Mouse (Mus musculus): ENCODE data around the gene Opcml. TPM values are rescaled to one million over a fixed set of nuclear protein-coding genes. Genes with fewer than 3 reads are reported as not detected.

Opcml gene
- polyA plus RNA-seq, 1 experiment = not detected

DNA sequence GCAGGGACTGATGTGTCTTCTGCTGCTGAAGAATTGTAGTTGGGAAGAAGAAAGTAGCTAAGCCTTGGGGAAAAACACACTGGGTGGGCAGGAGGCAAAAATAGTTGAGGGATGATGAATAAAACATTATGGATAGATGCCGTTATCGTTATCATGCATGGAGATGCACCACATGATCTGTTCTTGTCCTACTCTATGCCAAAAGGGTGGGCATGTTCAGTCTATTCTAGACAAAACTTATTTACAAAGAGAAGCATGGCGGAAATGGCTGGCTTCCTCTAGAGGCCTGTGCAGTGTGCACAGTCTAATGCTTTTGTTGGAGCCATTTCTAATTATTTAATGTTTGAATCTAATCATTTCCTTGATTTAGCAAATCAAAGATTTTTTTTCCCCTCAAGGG lies 293.2 kb downstream of the Opcml start:
- TF ChIP-seq USF1 (IDR thresholded peaks at IDR 0.05; ENCODE audit: low read depth) (no peak), TCF3 (IDR thresholded peaks at IDR 0.05; ENCODE audit: insufficient read length, low read depth) (no peak), MAX (IDR thresholded peaks at IDR 0.05; ENCODE audit: low read depth) (no peak), REST (IDR thresholded peaks at IDR 0.05; ENCODE audit: insufficient read depth, insufficient read length) (no peak), SRF (IDR thresholded peaks at IDR 0.05; ENCODE audit: control insufficient read depth, insufficient read length, low read depth) (no peak), MYOD1 (IDR thresholded peaks at IDR 0.05; ENCODE audit: control insufficient read depth in 1 of 3, insufficient read length in 2 of 3, low read depth in 2 of 3) (no peak), E2F4 (IDR thresholded peaks at IDR 0.05; ENCODE audit: insufficient read depth) (no peak), POLR2A (IDR thresholded peaks at IDR 0.05; ENCODE audit: insufficient read length, low read depth) (no peak), MYOG (IDR thresholded peaks at IDR 0.05; ENCODE audit: control insufficient read depth in 1 of 3, insufficient read depth in 1 of 3, insufficient read length in 2 of 3, low read depth in 2 of 3) (no peak), CEBPB (IDR thresholded peaks at IDR 0.05; ENCODE audit: insufficient read depth, poor library complexity, severe bottlenecking) (no peak), POLR2AphosphoS2 (IDR thresholded peaks at IDR 0.05; ENCODE audit: insufficient read length, low read depth) (no peak), TCF12 (IDR thresholded peaks at IDR 0.05; ENCODE audit: insufficient read depth, poor library complexity, severe bottlenecking) (no peak)
- no peaks in the 10 kb centered on the region for H3K79me2 ChIP-seq (ENCODE audit: control insufficient read depth, insufficient read depth)
- no peaks in the 10 kb centered on the region for H3K36me3 ChIP-seq (ENCODE audit: control insufficient read depth, insufficient read depth)
- no peak overlapping the region for H3ac ChIP-seq (ENCODE audit: control insufficient read depth, insufficient read length)
- no peak overlapping the region for H3K4me2 ChIP-seq (ENCODE audit: low read depth)
- H3K4me3 ChIP-seq = no peak overlapping the region
- no peaks in the 10 kb centered on the region for H3K27me3 ChIP-seq (ENCODE audit: control insufficient read depth, insufficient read depth, insufficient read length)

DNA sequence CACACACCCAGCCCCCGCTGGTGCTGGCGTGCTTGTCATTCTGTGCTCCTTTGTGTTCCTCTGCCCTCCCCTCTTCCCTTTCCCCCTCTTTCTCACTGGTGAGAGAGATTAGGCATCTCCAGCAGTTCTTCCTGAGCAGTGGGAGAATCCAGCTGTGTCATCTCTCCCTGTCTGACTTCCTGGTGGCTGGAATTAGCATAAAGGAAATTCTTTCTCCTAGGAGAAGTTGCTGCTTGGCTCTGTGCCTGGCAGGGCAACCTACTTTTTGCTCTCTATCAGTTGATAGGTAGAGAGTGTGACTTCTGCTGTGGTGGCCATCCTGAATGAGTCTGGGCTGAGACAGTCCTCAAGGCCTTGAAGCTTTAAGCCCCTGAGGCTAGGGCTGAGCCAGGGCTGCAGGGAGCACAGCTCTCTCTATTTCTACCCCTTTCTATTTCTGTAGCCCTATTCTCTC lies 293.7 kb downstream of the Opcml start:
- no peaks in the 10 kb centered on the region for H3K79me2 ChIP-seq (ENCODE audit: control insufficient read depth, insufficient read depth)
- H3K27me3 ChIP-seq (ENCODE audit: control insufficient read depth, insufficient read depth, insufficient read length) = no peaks in the 10 kb centered on the region
- H3K4me2 ChIP-seq (ENCODE audit: low read depth) = no peak overlapping the region
- TF ChIP-seq MYOG (IDR thresholded peaks at IDR 0.05; ENCODE audit: control insufficient read depth in 1 of 3, insufficient read depth in 1 of 3, insufficient read length in 2 of 3, low read depth in 2 of 3) (no peak), REST (IDR thresholded peaks at IDR 0.05; ENCODE audit: insufficient read depth, insufficient read length) (no peak), TCF12 (IDR thresholded peaks at IDR 0.05; ENCODE audit: insufficient read depth, poor library complexity, severe bottlenecking) (no peak), POLR2AphosphoS2 (IDR thresholded peaks at IDR 0.05; ENCODE audit: insufficient read length, low read depth) (no peak), MAX (IDR thresholded peaks at IDR 0.05; ENCODE audit: low read depth) (no peak), CEBPB (IDR thresholded peaks at IDR 0.05; ENCODE audit: insufficient read depth, poor library complexity, severe bottlenecking) (no peak)
- no peaks in the 10 kb centered on the region for H3K36me3 ChIP-seq (ENCODE audit: control insufficient read depth, insufficient read depth)
- no peak overlapping the region for H3ac ChIP-seq (ENCODE audit: control insufficient read depth, insufficient read length)
- H3K4me3 ChIP-seq = no peak overlapping the region

DNA sequence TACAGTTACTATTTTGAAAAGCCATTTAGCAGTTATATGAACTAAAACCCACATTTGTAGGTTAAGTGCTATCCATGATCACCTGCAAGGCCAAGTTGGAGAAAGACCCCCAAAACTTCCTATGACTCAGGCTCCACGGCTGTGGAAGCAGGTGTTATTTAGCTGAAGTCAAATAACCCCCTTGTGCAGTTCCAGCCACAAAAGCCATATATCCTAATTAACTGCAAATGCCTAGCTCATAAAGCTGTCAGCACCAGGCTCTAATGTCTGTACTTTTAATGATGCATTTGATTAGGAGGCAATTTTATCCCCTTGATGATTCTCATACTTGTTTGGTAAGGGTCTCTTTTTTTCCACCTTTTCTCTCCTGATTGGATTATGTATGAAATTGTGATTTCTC lies 300.8 kb downstream of the Opcml start:
- no peak for TF ChIP-seq E2F4 (IDR thresholded peaks at IDR 0.05; ENCODE audit: insufficient read depth)
- TF ChIP-seq MYOD1 (IDR thresholded peaks at IDR 0.05; ENCODE audit: control insufficient read depth in 1 of 3, insufficient read length in 2 of 3, low read depth in 2 of 3) = no peak
- TF ChIP-seq SRF (IDR thresholded peaks at IDR 0.05; ENCODE audit: control insufficient read depth, insufficient read length, low read depth) = no peak
- Histone ChIP-seq H3K4me2 (ENCODE audit: low read depth) (no peak overlapping the region), H3K36me3 (ENCODE audit: control insufficient read depth, insufficient read depth) (no peaks in the 10 kb centered on the region), H3K27me3 (ENCODE audit: control insufficient read depth, insufficient read depth, insufficient read length) (no peaks in the 10 kb centered on the region), H3K79me2 (ENCODE audit: control insufficient read depth, insufficient read depth) (no peaks in the 10 kb centered on the region), H3K4me3 (no peak overlapping the region), H3ac (ENCODE audit: control insufficient read depth, insufficient read length) (no peak overlapping the region)

DNA sequence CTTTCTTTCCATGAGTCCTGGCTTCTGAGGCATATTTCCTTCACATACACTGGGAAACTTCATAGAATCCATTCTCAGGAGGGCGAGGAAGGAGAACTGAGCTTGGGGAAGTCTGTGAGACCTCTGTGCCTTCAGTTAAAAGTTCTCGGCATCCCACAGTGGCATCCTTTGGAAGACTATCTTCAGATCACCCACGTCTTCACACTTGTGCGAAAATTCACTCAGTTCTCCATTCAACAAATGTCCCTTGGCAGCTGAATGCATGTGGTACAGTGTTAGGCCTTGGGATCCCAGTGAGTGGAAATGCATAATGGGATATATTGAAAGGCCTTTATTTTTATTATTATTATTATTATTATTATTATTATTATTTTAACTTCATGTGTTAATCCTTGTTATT lies 304.1 kb downstream of the Opcml start:
- H3K27me3 ChIP-seq (ENCODE audit: control insufficient read depth, insufficient read depth, insufficient read length) = no peaks in the 10 kb centered on the region

GRCm38 (mm10) chr9:28096204-28096603 lies 305.6 kb downstream of the Opcml start:
- Histone ChIP-seq H3K4me2 (ENCODE audit: low read depth) (no peak overlapping the region), H3K4me3 (no peak overlapping the region), H3K36me3 (ENCODE audit: control insufficient read depth, insufficient read depth) (no peaks in the 10 kb centered on the region), H3ac (ENCODE audit: control insufficient read depth, insufficient read length) (no peak overlapping the region), H3K27me3 (ENCODE audit: control insufficient read depth, insufficient read depth, insufficient read length) (no peaks in the 10 kb centered on the region), H3K79me2 (ENCODE audit: control insufficient read depth, insufficient read depth) (no peaks in the 10 kb centered on the region)
- TF ChIP-seq REST (IDR thresholded peaks at IDR 0.05; ENCODE audit: insufficient read depth, insufficient read length) (no peak), POLR2A (IDR thresholded peaks at IDR 0.05; ENCODE audit: insufficient read length, low read depth) (no peak), SRF (IDR thresholded peaks at IDR 0.05; ENCODE audit: control insufficient read depth, insufficient read length, low read depth) (no peak), POLR2AphosphoS2 (IDR thresholded peaks at IDR 0.05; ENCODE audit: insufficient read length, low read depth) (no peak), E2F4 (IDR thresholded peaks at IDR 0.05; ENCODE audit: insufficient read depth) (no peak), MAX (IDR thresholded peaks at IDR 0.05; ENCODE audit: low read depth) (no peak), CEBPB (IDR thresholded peaks at IDR 0.05; ENCODE audit: insufficient read depth, poor library complexity, severe bottlenecking) (no peak), TCF3 (IDR thresholded peaks at IDR 0.05; ENCODE audit: insufficient read length, low read depth) (no peak), TCF12 (IDR thresholded peaks at IDR 0.05; ENCODE audit: insufficient read depth, poor library complexity, severe bottlenecking) (no peak), MYOD1 (IDR thresholded peaks at IDR 0.05; ENCODE audit: control insufficient read depth in 1 of 3, insufficient read length in 2 of 3, low read depth in 2 of 3) (no peak), USF1 (IDR thresholded peaks at IDR 0.05; ENCODE audit: low read depth) (no peak), MYOG (IDR thresholded peaks at IDR 0.05; ENCODE audit: control insufficient read depth in 1 of 3, insufficient read depth in 1 of 3, insufficient read length in 2 of 3, low read depth in 2 of 3) (no peak)

More for the DNA sequence above, 304.1 kb downstream of the Opcml start:
- H3K4me3 ChIP-seq = no peak overlapping the region
- TF ChIP-seq USF1 (IDR thresholded peaks at IDR 0.05; ENCODE audit: low read depth) (no peak), TCF3 (IDR thresholded peaks at IDR 0.05; ENCODE audit: insufficient read length, low read depth) (no peak), MYOD1 (IDR thresholded peaks at IDR 0.05; ENCODE audit: control insufficient read depth in 1 of 3, insufficient read length in 2 of 3, low read depth in 2 of 3) (no peak)
- H3K36me3 ChIP-seq (ENCODE audit: control insufficient read depth, insufficient read depth) = no peaks in the 10 kb centered on the region
- no peak overlapping the region for H3ac ChIP-seq (ENCODE audit: control insufficient read depth, insufficient read length)
- no peak overlapping the region for H3K4me2 ChIP-seq (ENCODE audit: low read depth)
- H3K79me2 ChIP-seq (ENCODE audit: control insufficient read depth, insufficient read depth) = no peaks in the 10 kb centered on the region
